Mouse (Mus musculus) retina, adult 2 months (tissue): ENCODE measurements around the gene Ankrd49.

Experiments
- DNase-seq: peaks from one replicate; pipeline ENCODE4 v3.0.0-alpha.2; 2012; ENCODE audit warnings: low read depth, low spot score

Ankrd49 gene

DNA sequence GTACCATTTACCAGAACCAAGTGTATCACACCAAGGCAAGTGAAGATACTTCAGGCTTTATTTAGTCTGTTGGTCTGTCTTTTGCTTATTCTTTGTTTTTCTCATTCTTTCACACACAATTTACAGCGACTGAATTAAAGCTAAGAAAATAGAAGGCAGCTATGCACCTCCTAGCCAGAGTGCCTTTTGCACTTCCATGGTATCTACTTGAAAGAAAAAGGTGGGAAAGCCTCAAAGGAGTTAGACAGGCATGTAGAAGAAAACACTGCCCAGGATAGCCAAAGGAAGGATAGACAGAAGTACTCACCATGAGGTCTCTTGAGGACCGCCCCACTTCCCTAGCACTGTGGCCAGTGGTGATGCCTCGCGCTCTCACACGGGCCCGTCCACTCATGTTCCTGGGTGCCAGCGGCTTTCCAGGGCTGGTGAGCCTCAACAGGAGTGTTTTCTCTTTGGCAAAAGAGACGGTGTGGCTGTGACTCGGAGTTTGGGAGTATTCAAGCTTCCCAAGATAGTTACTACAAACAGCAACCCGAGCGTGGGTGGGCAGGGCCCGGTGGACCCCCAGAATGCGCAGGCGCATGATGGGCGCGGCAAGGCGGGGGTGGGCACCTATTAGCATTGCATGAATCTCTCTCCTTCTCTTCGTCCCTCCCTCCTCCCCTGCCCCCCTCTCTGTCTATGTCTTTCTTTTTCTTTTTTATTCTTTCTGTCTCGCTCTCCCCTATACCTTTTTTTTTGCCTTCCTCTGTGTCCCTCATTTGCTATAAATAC lies 44.3 kb downstream of the Ankrd49 start, which contains the start of gene Piwil4:
Gene Piwil4 (minus strand): TSS at position 583 of the 774 bp plus-strand sequence.
- DNase-seq = no peak

DNA sequence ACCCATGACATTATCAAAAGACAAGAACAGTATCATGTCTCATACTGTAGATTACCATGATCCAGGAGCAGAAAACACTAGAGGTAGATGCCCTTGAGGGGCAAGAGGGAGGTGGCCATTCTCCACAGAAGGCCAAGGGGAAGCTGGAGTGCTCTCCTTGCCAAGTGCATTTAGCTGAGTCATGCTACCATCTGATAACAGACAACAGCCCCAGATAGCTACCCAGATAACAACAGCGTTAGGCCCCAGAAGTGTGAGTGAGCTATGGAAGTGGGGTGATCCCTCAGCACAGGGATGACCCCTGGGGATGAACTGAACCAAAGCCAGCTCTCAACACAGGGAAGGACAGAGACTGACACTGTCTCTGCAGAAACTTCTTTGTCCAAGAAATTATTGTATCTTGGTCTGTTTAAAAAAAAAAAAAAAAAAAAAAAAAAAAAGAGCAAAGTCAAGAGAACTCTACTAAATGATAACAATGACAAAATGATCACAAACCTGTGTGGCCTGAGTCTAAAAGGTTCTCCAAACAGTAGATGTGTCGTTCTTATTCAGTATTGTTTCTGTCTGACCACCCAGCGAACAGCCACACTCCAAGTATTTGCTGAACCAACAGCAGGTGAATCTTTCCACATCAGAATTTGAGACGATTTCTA lies 45.0 kb downstream of the Ankrd49 start:
- no peak for DNase-seq

DNA sequence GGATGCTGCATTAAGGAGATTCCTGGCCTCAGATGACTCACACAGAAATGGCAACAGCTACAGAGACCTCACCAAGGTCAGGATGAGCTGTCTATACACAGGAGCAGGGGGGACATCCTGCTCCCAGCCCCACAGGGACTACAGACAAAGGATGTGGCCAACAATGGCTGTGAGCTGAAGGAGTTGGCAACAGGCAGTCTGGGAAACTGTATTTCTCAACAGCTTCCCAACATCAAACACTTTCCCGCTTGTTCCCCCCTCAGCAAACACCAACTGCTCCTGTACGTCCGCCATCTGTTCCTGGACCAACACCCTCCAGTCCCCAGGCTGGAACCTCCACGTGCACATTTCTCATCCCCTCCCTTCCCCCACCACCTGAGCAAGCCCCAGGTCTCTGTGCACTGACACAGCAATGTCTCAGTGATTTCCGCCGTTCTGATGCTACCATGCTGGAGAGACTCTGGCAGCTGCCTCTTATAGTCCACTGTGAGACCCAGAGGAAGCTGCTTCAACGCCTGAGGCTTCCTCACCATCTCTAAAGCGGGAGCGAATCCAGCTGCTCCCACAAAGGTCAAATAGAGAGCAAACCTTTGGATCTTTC lies 53.6 kb downstream of the Ankrd49 start:
- DNase-seq = no peak
